Mouse (Mus musculus): ENCODE data around the gene Cnrip1.
"Not testable (repeated sequence)": the region's sequence is repeated elsewhere in the genome, so short reads cannot be mapped to it uniquely, and the experiment has no call there.

Gene Cnrip1

DNA sequence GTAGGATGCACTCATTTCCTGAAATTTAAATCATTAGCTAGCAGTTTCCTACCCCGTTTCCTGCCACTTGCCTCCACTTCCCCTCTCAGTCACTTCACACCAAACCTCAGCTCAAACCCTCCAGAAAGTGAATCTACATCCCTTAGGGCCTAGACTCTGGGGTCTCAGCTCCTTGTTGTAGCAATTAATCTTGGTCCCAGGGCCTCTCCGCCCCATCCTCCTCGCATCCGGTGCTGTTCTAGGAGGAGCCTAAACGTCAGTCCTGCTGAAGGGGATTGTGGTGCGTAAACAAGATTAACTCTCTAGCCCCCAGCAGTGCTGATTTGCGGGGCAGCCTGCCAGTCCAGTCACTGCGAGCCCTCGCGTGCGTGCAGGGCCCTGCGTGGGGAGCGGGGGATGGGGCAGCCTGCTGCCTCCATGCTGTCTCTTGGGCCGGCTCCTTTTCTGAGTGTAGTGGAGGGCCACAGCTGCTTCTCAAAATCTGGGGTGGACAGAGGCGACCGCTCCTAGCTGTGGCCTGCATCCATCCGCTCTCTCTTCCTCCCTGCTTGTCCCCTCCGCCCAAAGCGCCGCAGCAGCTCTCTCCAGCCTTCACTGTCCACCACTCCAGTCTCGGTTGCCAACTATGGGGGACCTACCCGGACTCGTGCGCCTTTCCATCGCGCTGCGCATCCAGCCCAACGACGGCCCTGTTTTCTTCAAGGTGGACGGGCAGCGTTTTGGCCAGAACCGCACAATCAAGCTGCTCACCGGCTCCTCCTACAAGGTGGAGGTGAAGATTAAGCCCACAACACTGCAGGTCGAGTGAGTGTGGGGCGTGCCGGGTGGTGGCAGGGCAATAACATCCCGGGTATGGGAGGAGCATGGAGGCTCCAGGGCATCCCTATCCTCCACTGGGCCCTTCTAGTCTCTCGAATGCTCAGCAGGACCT lies at the start of gene Cnrip1, which contains the start of gene Plek:
Gene Cnrip1 (plus strand): TSS at position 42 of the 931 bp plus-strand sequence.
Gene Plek (minus strand): TSS at position 837 of the 931 bp plus-strand sequence.
- peak; percentile 79 for DNase-seq (ENCODE audit: low spot score)

GRCm38 (mm10) chr11:17002739-17003373 lies 48.5 kb upstream of the Cnrip1 start:
- no peak for DNase-seq (ENCODE audit: low spot score)

- DNase-seq (ENCODE audit: low spot score), result no peak
Measured at GRCm38 (mm10) chr11:17003757-17004156, 47.6 kb upstream of the Cnrip1 start.

DNA sequence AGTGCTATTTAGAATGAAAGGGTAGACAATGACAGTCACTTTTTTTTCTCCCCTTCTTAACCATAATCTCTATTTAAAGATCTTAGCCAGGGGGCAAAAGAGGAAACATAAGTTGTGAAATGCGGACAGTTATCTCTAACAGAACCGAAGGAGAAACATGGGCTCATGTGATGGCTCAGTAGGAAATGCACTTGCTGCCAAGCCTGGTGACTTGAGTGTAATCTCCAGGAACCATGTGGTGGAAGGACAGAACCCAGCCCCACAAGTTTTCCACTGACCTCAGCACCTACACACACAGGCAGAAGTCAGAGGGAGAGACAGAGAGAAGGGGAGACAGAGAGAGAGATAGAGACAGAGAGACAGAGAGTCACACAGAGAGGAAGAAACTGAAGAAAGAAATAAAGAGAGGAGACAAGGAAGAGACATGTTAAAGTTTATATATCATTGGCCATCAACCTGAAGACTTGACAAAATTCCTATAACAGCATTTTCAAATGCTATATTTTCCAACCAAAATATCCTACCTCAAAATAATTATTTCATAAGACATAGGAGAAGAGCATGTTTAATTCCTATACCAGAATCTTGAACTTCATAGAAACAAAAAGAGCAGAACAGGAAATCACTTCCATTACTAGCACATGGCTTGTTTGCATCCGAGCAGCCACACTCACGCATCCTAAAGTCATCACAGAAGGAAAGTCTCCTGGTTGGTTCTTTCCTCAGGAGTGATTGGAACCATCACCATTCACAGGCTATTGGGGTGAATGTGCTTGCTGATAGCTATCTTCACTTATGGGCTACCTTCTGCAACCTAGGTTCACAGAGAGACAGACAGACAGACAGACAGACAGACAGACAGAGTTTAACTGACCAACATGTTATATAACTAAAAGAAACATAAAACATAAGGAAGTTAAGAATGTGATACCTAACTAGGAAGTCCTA lies 46.2 kb upstream of the Cnrip1 start:
- no peak for DNase-seq (ENCODE audit: low spot score)

DNA sequence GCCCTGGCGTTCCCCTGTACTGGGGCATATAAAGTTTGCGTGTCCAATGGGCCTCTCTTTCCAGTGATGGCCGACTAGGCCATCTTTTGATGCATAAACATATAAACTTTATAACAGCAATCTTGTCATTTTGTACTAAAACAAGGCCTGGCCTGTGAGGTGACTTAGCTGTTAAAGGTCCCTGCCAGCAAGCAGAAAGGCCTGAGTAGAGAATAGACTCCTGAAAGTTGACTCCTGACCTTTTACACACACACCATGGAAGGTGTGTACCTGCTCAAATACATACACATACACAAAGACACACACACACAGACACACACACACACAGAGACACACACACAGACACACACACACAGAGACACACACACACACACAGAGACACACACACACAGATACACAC lies 44.9 kb upstream of the Cnrip1 start:
- not testable (repeated sequence) for DNase-seq (ENCODE audit: low spot score)

DNA sequence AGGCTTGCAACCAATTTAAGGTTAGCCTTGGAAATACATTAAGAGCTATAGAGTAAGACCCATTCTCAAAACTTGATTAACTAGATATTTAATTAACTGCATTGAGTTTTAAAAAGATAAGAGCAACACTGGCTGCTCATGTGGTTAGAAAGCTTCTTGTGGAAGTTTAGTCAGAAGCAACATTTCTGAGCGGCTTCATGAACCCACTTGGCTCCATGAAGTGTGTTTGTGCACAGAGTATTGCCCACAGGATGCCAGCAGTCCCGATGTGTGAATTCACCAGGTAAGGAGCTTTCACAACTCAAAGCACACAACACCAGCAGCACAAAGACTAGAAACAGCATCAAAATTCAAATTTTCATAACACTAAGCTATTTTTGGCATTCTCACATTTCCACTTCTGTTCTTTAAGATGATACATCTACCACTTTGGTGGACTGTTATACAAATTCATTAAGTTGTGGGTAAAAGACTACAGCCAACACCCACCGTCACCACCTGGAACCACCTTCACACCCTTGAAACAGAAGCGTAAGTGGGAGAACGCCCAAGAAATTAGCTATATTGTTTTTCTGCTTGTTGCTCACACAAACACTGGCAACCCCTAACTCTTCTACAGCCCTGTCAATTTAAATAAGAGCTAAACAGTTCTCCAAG lies 43.7 kb upstream of the Cnrip1 start:
- DNase-seq (ENCODE audit: low spot score), result no peak

GRCm38 (mm10) chr11:17008498-17008941 lies 42.9 kb upstream of the Cnrip1 start:
- no peak for DNase-seq (ENCODE audit: low spot score)

GRCm38 (mm10) chr11:17012948-17013347 lies 38.4 kb upstream of the Cnrip1 start:
- no peak for DNase-seq (ENCODE audit: low spot score)

DNA sequence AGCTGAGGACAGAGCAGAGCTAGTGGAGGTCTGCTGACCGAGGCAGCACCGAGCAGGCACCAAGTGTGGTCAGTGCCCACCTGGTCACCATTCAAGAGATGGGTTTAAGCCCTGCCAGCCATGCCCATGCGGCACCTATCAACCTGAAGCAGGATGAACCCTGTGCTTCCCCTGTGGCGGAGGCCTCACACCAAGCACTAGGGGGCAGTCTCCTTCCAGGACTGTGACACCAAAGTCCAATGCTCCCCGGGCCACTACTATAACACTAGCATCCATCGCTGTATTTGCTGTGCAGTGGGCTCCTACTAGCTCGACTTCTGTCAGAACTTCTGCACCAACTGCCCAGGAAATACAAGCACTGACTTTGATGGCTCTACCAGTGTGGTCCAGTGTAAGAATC lies 32.1 kb upstream of the Cnrip1 start:
- DNase-seq (ENCODE audit: low spot score), result no peak

- DNase-seq (ENCODE audit: low spot score), result no peak
Measured at GRCm38 (mm10) chr11:17023206-17023605, 28.2 kb upstream of the Cnrip1 start.

DNA sequence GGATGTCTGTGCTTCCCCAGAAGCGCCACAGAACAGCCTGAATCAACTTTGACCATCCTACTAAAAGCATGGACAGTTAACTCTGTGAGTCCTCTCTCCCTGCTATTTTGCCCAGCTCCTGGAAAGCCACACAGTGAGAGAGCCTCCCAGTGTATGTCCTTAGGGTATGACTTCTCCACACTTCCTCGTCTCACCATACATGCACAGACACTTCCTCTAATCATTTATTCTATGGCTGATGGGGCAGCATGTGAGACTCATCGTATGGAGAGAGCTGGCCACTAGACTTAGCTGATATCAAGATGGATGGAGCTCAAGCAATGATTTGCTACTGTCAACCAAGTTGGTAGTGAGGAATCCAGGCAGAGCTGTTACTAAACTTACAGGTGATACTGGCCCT lies 27.4 kb upstream of the Cnrip1 start:
- DNase-seq (ENCODE audit: low spot score), result no peak

DNA sequence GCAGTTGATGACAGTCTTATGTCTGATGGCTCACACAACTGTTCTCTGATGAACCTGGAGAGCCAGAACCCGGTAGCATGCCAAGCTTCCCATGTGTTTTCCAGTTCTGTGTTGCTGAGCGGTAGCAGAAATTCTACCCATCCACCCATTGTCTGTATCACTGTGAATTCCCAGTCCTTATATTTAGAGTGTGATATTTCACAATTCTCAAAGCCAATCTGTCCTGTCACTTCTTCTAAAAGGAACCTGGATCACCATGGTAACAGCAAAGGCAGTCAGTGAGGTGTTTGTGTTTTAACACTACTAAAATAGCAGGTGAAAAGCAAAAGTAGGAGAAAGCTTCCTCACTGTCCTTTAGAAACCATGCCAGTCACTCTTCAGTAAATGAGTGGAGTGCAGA lies 5.6 kb upstream of the Cnrip1 start:
- DNase-seq (ENCODE audit: low spot score), result no peak

GRCm38 (mm10) chr11:17052476-17053049 lies 1.2 kb downstream of the Cnrip1 start:
- peak; percentile 10 for DNase-seq (ENCODE audit: low spot score)

DNA sequence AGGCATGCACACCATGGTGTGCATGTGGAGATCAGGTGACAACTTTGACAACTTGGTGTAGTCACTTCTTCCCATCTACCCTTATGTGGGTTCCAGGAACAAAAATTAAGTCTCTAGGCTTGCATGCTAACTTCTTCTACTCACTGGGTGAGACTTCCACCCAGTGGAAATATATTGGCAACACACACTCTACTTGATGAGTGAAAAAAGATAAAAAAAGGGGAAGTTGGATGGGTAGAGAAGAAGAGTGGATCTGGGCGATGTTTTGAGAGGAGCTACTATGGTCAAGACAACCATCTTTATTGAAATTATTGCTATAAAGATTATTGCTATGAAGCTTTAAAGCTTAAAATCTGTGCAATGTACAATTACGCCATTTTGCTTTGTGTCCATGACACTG lies 18.0 kb downstream of the Cnrip1 start:
- DNase-seq (ENCODE audit: low spot score), result not testable (repeated sequence)

- DNase-seq (ENCODE audit: low spot score), result no peak
Measured at GRCm38 (mm10) chr11:17075656-17076055, 24.3 kb downstream of the Cnrip1 start.

GRCm38 (mm10) chr11:17082086-17082485 lies 30.7 kb downstream of the Cnrip1 start:
- no peak for DNase-seq (ENCODE audit: low spot score)

DNA sequence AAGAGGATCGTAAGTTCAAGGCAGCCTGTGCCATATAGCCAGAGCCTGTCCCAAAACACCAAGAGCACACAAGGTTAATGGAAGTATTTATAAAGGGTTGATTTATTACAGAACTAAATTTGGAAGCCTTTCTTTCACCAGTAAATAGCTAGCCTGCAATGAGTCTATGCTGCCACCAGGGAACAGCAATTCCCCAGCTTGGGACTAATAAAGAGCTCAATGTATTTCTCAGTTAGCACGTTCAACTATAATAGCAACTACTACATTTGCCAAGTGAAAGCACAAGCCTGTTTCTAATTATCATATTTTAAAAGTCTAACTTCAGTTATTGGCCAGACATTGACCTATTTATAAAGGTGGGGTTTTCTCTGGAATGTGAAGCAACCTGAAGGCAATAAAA lies 31.6 kb downstream of the Cnrip1 start:
- DNase-seq (ENCODE audit: low spot score), result peak; percentile 47

DNA sequence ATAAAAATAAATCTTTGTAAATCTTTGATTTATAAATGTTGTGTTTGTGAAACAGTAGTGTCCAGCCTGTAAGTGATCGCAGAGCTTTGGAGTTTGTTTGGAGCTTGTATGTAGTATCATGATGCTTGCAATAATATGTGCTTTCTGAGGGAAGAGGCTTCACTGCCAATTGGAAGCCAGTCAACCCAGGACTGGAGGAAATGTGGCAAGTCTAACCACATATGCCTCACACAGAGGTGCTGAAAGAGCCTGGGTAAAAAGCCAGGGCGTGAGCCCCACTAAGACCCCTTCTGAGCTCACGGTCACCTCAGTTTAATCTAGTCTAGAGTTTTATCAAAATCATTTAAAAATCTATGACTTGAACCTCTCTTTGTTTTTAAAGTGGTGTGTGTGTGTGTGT lies 32.1 kb downstream of the Cnrip1 start:
- DNase-seq (ENCODE audit: low spot score), result no peak

DNA sequence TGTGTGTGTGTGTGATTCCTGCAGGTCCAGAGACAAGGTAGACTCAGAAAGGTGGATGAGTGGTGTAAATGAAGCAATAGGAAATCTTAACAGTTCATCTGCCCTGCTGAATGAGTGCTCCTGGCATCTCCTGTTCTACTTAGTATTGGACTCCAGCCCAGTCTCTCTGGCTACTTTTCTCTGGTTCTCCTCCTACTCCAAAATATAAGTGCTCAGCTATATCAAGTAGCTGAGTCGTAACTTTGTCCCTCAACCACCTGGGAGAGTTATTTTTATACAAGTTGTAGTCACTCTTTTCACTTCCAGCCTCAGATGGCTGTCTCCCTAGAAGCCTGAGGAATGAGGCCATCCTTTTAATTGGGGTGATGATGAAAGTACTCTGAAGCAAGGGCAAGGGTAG lies 32.5 kb downstream of the Cnrip1 start:
- no peak for DNase-seq (ENCODE audit: low spot score)

GRCm38 (mm10) chr11:17086106-17086505 lies 34.7 kb downstream of the Cnrip1 start:
- no peak for DNase-seq (ENCODE audit: low spot score)

DNA sequence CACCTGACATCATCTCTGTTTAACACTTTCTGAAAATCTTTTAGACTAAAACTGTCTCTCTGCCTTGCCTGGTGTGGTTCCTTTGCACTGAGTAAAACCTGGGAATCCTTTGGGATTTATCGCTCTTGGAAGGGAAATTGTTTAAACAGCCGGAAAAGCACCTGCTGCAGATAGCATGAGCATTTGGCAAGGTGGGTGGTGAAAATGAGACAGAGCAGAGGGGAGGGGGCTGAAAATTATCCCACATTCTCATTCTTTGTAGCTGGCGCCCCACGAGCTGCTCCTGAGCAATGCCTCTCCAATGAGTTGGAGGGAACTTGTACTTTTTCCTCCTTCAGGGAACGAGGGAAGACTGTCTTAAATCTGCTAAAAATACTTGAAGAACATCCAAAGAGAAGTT lies 55.5 kb downstream of the Cnrip1 start:
- no peak for DNase-seq (ENCODE audit: low spot score)
